Mouse (Mus musculus) liver, embryonic 15.5 days (tissue): Measurements from ENCODE around the gene Nfib. TPM values are rescaled to one million over a fixed set of nuclear protein-coding genes. Genes with fewer than 3 reads are reported as not detected.
A peak's percentile ranks its signal among the peaks of the same experiment; 100 is the strongest.

Experiments used
- ATAC-seq: fragments of 200-750 bp; cut with Nextera tagmentation; 2 replicates; pipeline ENCODE4 v1.8.0; 2017; ENCODE audit warnings: moderate number of reproducible peaks, mild to moderate bottlenecking, moderate library complexity; ENCODE audit not compliant: insufficient read depth
- H3K27ac ChIP-seq: fragments of 300-500 bp; sonication (generic); replicated peaks from 2 replicates; pipeline ENCODE4 v1.5.1; 2015; ENCODE audit warnings: mild to moderate bottlenecking, inconsistent platforms
- H3K27me3 ChIP-seq: fragments of 300-500 bp; sonication (generic); 2 replicates; pipeline ENCODE4 v1.6.1; 2015; ENCODE audit warnings: mild to moderate bottlenecking, inconsistent platforms
- H3K36me3 ChIP-seq: fragments of 300-500 bp; sonication (generic); replicated peaks from 2 replicates; pipeline ENCODE4 v1.6.1; 2015; ENCODE audit warnings: moderate library complexity, mild to moderate bottlenecking, inconsistent platforms
- H3K4me1 ChIP-seq: fragments of 300-500 bp; sonication (generic); replicated peaks from 2 replicates; pipeline ENCODE4 v1.6.1; 2015; ENCODE audit warnings: inconsistent platforms
- H3K4me2 ChIP-seq: fragments of 300-500 bp; sonication (generic); 2 replicates; pipeline ENCODE4 v1.6.1; 2015; ENCODE audit warnings: moderate library complexity, mild to moderate bottlenecking, inconsistent platforms
- H3K4me3 ChIP-seq: fragments of 300-500 bp; sonication (generic); replicated peaks from 2 replicates; pipeline ENCODE4 v1.5.1; 2015; ENCODE audit warnings: mild to moderate bottlenecking, inconsistent platforms
- H3K9ac ChIP-seq: fragments of 300-500 bp; sonication (generic); 2 replicates; pipeline ENCODE4 v1.6.1; 2015; ENCODE audit warnings: moderate library complexity, mild to moderate bottlenecking, inconsistent platforms
- H3K9me3 ChIP-seq: fragments of 300-500 bp; sonication (generic); replicated peaks from 2 replicates; pipeline ENCODE4 v1.6.1; 2016; ENCODE audit warnings: inconsistent platforms
- WGBS: fragments of 180-500 bp; shearing (Covaris S2); methylation state at CpG from one replicate; pipeline ENCODE4 v1.1.7; 2015; ENCODE audit warnings: mixed read lengths; ENCODE audit not compliant: insufficient replicate concordance; 5-methylcytosine and 5-hydroxymethylcytosine counted together
- polyA plus RNA-seq: library from polyadenylated mRNA; unstranded; fragments of >200 nt; fragmentation: Nextera tagmentation; extraction: Ambion mirVana; gene quantifications from 2 replicates; pipeline ENCODE4 v1.2.1, GENCODE M21; 2015

Gene Nfib
- polyA plus RNA-seq, 1 experiment from 2014 or later, result 4.7 TPM

DNA sequence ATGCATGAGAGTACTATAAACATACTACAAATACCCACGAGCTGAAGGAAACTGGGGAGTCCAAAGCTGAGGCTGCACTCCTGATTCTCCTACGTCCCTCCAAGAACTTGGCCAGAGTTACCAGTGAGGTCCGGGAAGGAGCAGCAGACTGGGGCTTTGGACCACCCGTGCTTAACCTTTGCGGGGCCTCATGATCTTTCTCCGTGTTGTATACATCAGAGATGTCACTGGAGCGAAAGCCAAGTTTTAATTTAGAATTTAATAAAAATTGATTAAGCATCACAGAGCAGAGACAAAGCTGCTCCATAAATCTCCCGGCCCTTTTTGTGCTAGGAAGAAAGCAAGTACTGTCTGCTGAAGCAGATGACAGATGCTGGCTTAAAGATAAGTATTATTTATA lies 265.7 kb downstream of the Nfib start:
- Histone ChIP-seq H3K4me1 (peaks cover 13% of the 10 kb centered on the region), H3K9me3 (no peaks in the 10 kb centered on the region), H3K9ac (no peak overlapping the region), H3K27ac (no peak overlapping the region), H3K4me3 (no peak overlapping the region), H3K4me2 (no peak overlapping the region), H3K36me3 (no peaks in the 10 kb centered on the region), H3K27me3 (no peaks in the 10 kb centered on the region)
- WGBS, result 62% methylated on average over 8 of the region's 8 CpGs
- ATAC-seq, result no peak

GRCm38 (mm10) chr4:82438631-82439030 lies 266.9 kb downstream of the Nfib start:
- H3K27me3 ChIP-seq, result no peaks in the 10 kb centered on the region
- H3K9me3 ChIP-seq, result no peaks in the 10 kb centered on the region
- no peak for ATAC-seq
- no peaks in the 10 kb centered on the region for H3K36me3 ChIP-seq
- H3K4me3 ChIP-seq, result no peak overlapping the region
- no peak overlapping the region for H3K27ac ChIP-seq
- 70% methylated on average over 5 of the region's 5 CpGs for WGBS
- peaks cover 11% of the 10 kb centered on the region for H3K4me1 ChIP-seq
- H3K9ac ChIP-seq, result no peak overlapping the region
- H3K4me2 ChIP-seq, result no peak overlapping the region

DNA sequence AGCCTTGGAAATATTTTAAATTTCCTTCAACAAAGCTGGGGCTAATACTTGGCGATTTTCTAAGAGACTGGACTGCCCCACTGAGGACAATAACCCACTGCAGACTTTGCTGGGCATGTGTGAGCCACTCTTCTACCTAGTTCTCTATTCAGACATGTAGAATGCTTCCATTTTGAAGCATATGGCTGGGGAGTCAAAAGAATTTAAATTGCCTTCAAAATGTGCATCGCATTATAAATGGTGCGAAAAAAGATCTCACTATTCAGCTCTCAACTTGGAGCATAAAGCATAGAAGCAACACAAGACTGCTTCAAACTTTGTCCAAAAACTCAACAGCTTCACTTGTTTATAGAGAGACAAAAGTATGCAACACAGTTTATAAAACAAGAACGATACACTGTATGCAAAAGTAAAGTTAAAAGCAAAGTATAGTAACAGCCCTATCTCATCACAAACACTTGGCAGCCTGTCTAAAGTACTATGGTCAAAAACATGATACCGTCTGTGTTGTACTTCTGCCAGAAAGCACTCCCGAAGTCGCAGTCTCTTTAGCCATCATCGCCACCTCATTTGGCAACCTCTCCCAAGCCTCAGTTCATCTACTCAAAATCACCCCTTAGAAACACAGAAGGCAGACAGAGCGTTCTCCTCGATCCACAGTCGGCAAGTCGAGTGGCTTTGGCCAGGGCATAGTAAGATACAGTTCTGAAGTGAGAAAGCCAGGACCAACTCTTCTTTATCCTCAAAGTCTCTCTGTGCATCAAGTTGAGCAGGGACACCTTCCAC lies 267.8 kb downstream of the Nfib start:
- no peak overlapping the region for H3K9ac ChIP-seq
- H3K4me2 ChIP-seq, result no peak overlapping the region
- 71% methylated on average over 12 of the region's 12 CpGs for WGBS
- H3K27me3 ChIP-seq, result no peaks in the 10 kb centered on the region
- no peak for ATAC-seq
- H3K9me3 ChIP-seq, result no peaks in the 10 kb centered on the region
- H3K27ac ChIP-seq, result no peak overlapping the region
- no peak overlapping the region for H3K4me3 ChIP-seq
- H3K36me3 ChIP-seq, result no peaks in the 10 kb centered on the region
- peaks cover 6% of the 10 kb centered on the region for H3K4me1 ChIP-seq

- Histone ChIP-seq H3K9ac (no peak overlapping the region), H3K27me3 (no peaks in the 10 kb centered on the region), H3K4me1 (no peaks in the 10 kb centered on the region; the same call in 1 of the 2 replicates), H3K36me3 (no peaks in the 10 kb centered on the region), H3K4me2 (no peak overlapping the region), H3K4me3 (no peak overlapping the region), H3K27ac (no peak overlapping the region), H3K9me3 (no peaks in the 10 kb centered on the region)
- no peak for ATAC-seq
- 40% methylated on average over 2 of the region's 2 CpGs for WGBS
Measured at GRCm38 (mm10) chr4:82436656-82437055, 268.9 kb downstream of the Nfib start.

GRCm38 (mm10) chr4:82435716-82436115 lies 269.8 kb downstream of the Nfib start:
- Histone ChIP-seq H3K27me3 (no peaks in the 10 kb centered on the region), H3K9ac (no peak overlapping the region), H3K27ac (no peak overlapping the region), H3K4me3 (no peak overlapping the region), H3K4me2 (no peak overlapping the region), H3K4me1 (no peaks in the 10 kb centered on the region; the same call in 1 of the 2 replicates), H3K36me3 (no peaks in the 10 kb centered on the region), H3K9me3 (no peaks in the 10 kb centered on the region)
- 0 out of 2 replicates have a peak, but pooled peaks have one; percentile 42 for ATAC-seq
- WGBS, result 29% methylated on average over 5 of the region's 5 CpGs

GRCm38 (mm10) chr4:82433926-82434705 lies 271.4 kb downstream of the Nfib start:
- H3K27ac ChIP-seq, result no peak overlapping the region
- H3K36me3 ChIP-seq, result no peaks in the 10 kb centered on the region
- no peaks in the 10 kb centered on the region; the same call in 1 of the 2 replicates for H3K4me1 ChIP-seq
- no peaks in the 10 kb centered on the region for H3K27me3 ChIP-seq
- H3K9me3 ChIP-seq, result no peaks in the 10 kb centered on the region
- no peak overlapping the region for H3K4me2 ChIP-seq
- no peak for ATAC-seq
- H3K9ac ChIP-seq, result no peak overlapping the region
- H3K4me3 ChIP-seq, result no peak overlapping the region
- 61% methylated on average over 13 of the region's 13 CpGs for WGBS

GRCm38 (mm10) chr4:82431831-82432230 lies 273.7 kb downstream of the Nfib start:
- Histone ChIP-seq H3K4me2 (no peak overlapping the region), H3K27me3 (no peaks in the 10 kb centered on the region), H3K36me3 (no peaks in the 10 kb centered on the region), H3K4me1 (no peaks in the 10 kb centered on the region; the same call in 1 of the 2 replicates), H3K27ac (no peak overlapping the region), H3K9ac (no peak overlapping the region), H3K9me3 (no peaks in the 10 kb centered on the region), H3K4me3 (no peak overlapping the region)
- 66% methylated on average over 8 of the region's 8 CpGs for WGBS
- ATAC-seq, result no peak

DNA sequence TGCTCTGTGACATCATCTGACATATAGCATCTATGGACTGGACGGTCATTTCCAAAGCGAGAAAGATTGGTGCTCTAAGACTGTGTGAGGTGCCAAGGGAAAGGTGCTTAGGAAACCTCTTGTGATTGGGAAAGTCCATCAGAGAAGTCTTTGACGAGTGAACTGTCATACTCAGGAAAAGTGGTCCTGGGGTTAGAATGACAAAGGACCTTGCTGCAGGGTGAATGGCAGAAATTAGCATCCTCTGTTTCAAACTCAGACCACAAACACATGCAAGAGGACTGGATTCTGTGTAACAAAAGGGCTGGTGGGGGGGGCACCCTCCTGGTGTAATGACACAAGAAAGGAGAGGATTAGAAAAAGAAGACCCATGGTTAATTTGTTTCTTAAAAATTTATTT lies 274.7 kb downstream of the Nfib start:
- WGBS, result 48% methylated on average over 3 of the region's 3 CpGs
- Histone ChIP-seq H3K9me3 (no peaks in the 10 kb centered on the region), H3K27ac (no peak overlapping the region), H3K27me3 (no peaks in the 10 kb centered on the region), H3K9ac (no peak overlapping the region), H3K36me3 (no peaks in the 10 kb centered on the region), H3K4me1 (no peaks in the 10 kb centered on the region; the same call in 1 of the 2 replicates), H3K4me2 (no peak overlapping the region), H3K4me3 (no peak overlapping the region)
- no peak for ATAC-seq

- Histone ChIP-seq H3K4me3 (no peak overlapping the region), H3K27ac (no peak overlapping the region), H3K36me3 (no peaks in the 10 kb centered on the region), H3K9me3 (no peaks in the 10 kb centered on the region), H3K9ac (no peak overlapping the region), H3K4me1 (no peaks in the 10 kb centered on the region), H3K27me3 (no peaks in the 10 kb centered on the region), H3K4me2 (no peak overlapping the region)
- no peak for ATAC-seq
- WGBS, result 62% methylated on average over 4 of the region's 4 CpGs
Measured at GRCm38 (mm10) chr4:82426224-82426623, 279.3 kb downstream of the Nfib start.

- Histone ChIP-seq H3K9ac (no peak overlapping the region), H3K4me3 (no peak overlapping the region), H3K36me3 (no peaks in the 10 kb centered on the region), H3K4me1 (0 out of 2 replicates have a peak, but pooled peaks cover 4% of the 10 kb centered on the region), H3K27ac (no peak overlapping the region), H3K9me3 (no peaks in the 10 kb centered on the region), H3K4me2 (no peak overlapping the region), H3K27me3 (no peaks in the 10 kb centered on the region)
- ATAC-seq, result no peak
- WGBS, result 50% methylated on average over 4 of the region's 4 CpGs
Measured at GRCm38 (mm10) chr4:82418241-82418640, 287.3 kb downstream of the Nfib start.

- no peak overlapping the region for H3K9ac ChIP-seq
- WGBS, result 46% methylated on average over 4 of the region's 4 CpGs
Measured at GRCm38 (mm10) chr4:82415817-82416216, 289.7 kb downstream of the Nfib start.

More at GRCm38 (mm10) chr4:82415817-82416216, 289.7 kb downstream of the Nfib start:
- no peak for ATAC-seq
- Histone ChIP-seq H3K27me3 (no peaks in the 10 kb centered on the region), H3K4me3 (no peak overlapping the region), H3K27ac (no peak overlapping the region), H3K4me2 (no peak overlapping the region), H3K36me3 (no peaks in the 10 kb centered on the region), H3K4me1 (peaks cover 4% of the 10 kb centered on the region; the same call in 1 of the 2 replicates), H3K9me3 (no peaks in the 10 kb centered on the region)
